Mouse (Mus musculus) liver, embryonic 14.5 days (tissue): Measurements from ENCODE around the gene Pnma3.

Experiments used
- CTCF ChIP-seq: IDR thresholded peaks from 2 replicates; pipeline ENCODE4 v1.5.1; 2016; ENCODE audit warnings: antibody characterized with exemption, low read depth, control low read depth
- EP300 ChIP-seq: IDR thresholded peaks from 2 replicates; pipeline ENCODE4 v1.6.1; 2016; ENCODE audit warnings: antibody characterized with exemption, low read depth

GRCm38 (mm10) chrX:73064415-73064793, at the start of gene Pnma3:
- no peak for TF ChIP-seq CTCF
- no peak for TF ChIP-seq EP300
